Mouse (Mus musculus): ENCODE measurements around the gene Enox1. TPM values are rescaled to one million over a fixed set of nuclear protein-coding genes. Genes with fewer than 3 reads are reported as not detected.

The Enox1 gene
- total and polyA plus RNA-seq, 2 experiments from 2014 or later: 29.1 to 42.7 TPM

- Histone ChIP-seq H3K27me3 (ENCODE audit: insufficient read depth, low read length) (no peaks in the 10 kb centered on the region), H3K9me3 (ENCODE audit: low read length) (no peaks in the 10 kb centered on the region), H3K4me2 (ENCODE audit: low read depth, low read length) (no peak overlapping the region), H3K9ac (replicated peaks; ENCODE audit: low read length) (no peak overlapping the region), H3K27ac (no peak overlapping the region), H3K36me3 (ENCODE audit: insufficient read depth, low read length) (no peaks in the 10 kb centered on the region), H3K4me1 (ENCODE audit: insufficient read depth, low read length) (no peaks in the 10 kb centered on the region), H3K4me3 (ENCODE audit: low read length) (no peak overlapping the region)
- DNase-seq (ENCODE audit: low spot score) (no peak), ATAC-seq (no peak)
- WGBS: 93% methylated on average over 9 of the region's 9 CpGs
- TF ChIP-seq CTCF (IDR thresholded peaks at IDR 0.05; ENCODE audit: low read depth): no peak
Observed at GRCm38 (mm10) chr14:77410354-77410753, 253.8 kb downstream of the Enox1 start.

DNA sequence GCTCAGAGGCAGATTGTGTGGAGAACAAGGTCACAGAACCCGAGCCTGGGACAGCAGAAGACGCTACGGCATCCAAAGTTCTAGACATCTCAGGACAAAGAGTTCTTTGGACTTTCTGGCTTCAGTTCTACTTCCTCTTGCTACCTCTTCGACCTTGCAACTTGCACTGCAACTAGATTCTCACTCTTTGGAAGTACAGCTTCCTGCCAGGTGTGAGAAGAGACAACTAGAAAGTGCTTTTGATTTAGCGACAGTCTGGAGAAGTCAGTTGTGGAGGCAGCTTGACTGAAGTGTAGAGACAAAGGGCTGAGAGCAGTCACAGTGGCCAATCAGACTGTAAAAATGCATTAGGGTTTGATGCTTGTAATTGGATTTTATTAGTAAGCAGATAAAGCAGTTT, 256.5 kb downstream of the Enox1 start:
- Histone ChIP-seq H3K9me3 (ENCODE audit: low read length) (no peaks in the 10 kb centered on the region), H3K36me3 (ENCODE audit: insufficient read depth, low read length) (no peaks in the 10 kb centered on the region), H3K9ac (replicated peaks; ENCODE audit: low read length) (no peak overlapping the region), H3K27ac (no peak overlapping the region), H3K27me3 (ENCODE audit: insufficient read depth, low read length) (no peaks in the 10 kb centered on the region), H3K4me1 (ENCODE audit: insufficient read depth, low read length) (no peaks in the 10 kb centered on the region), H3K4me2 (ENCODE audit: low read depth, low read length) (no peak overlapping the region), H3K4me3 (ENCODE audit: low read length) (no peak overlapping the region)
- 81% methylated on average over 5 of the region's 5 CpGs for WGBS
- TF ChIP-seq CTCF (IDR thresholded peaks at IDR 0.05; ENCODE audit: low read depth): no peak
- DNase-seq (ENCODE audit: low spot score): no peak
- ATAC-seq: no peak

DNA sequence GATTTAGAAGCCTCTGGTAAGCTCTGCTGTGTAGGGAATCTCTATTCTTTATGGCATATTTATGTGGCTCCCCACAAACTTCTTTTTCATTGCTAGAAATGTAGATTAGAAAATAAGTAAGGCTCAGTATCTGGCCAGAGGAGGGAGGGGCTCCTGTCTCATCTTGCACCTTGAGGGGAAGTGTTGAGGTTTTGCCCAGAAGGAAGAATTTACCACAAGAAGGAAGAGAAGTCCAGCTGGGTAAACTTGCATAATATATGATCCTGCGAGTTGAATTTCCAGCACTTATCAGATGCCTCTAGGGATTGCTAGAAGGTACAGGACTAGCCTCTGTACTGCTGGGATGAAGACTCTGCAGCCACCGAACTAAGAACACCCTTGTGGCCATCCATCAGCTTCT, 259.8 kb downstream of the Enox1 start:
- Histone ChIP-seq H3K9me3 (ENCODE audit: low read length) (no peaks in the 10 kb centered on the region), H3K4me2 (ENCODE audit: low read depth, low read length) (no peak overlapping the region), H3K9ac (replicated peaks; ENCODE audit: low read length) (no peak overlapping the region), H3K27ac (no peak overlapping the region), H3K4me1 (ENCODE audit: insufficient read depth, low read length) (peaks cover 1% of the 10 kb centered on the region; the same call in 1 of the 2 replicates), H3K36me3 (ENCODE audit: insufficient read depth, low read length) (no peaks in the 10 kb centered on the region), H3K4me3 (ENCODE audit: low read length) (no peak overlapping the region), H3K27me3 (ENCODE audit: insufficient read depth, low read length) (no peaks in the 10 kb centered on the region)
- ATAC-seq: no peak
- no peak for DNase-seq (ENCODE audit: low spot score)
- no peak for TF ChIP-seq CTCF (IDR thresholded peaks at IDR 0.05; ENCODE audit: low read depth)
- 76% methylated on average over 2 of the region's 2 CpGs for WGBS

DNA sequence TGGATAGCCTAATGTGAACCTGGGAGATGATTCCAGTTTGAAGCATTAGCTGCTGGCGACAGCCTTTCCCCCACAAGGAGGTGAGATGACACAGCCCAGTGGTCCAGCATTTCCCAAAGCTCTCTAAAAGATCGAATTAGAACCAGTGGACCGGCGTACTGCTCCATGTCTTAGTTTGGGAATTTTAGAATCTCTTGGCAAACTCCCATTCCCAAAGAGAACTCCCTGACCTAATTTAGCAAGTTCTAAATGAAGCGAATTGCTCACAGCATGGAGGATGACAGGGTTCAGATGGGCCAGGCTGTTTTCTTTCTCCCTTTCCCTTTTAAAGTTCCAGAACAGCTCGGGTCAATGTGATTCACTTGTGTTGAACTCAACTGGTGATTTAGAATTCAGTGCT, 264.5 kb downstream of the Enox1 start:
- 42% methylated on average over 6 of the region's 6 CpGs for WGBS
- H3K4me3 ChIP-seq (ENCODE audit: low read length): no peak overlapping the region
- peaks cover 4% of the 10 kb centered on the region; the same call in 1 of the 2 replicates for H3K4me1 ChIP-seq (ENCODE audit: insufficient read depth, low read length)
- no peak overlapping the region for H3K27ac ChIP-seq
- no peak for TF ChIP-seq CTCF (IDR thresholded peaks at IDR 0.05; ENCODE audit: low read depth)
- no peaks in the 10 kb centered on the region for H3K36me3 ChIP-seq (ENCODE audit: insufficient read depth, low read length)
- ATAC-seq (no peak), DNase-seq (ENCODE audit: low spot score) (no peak)
- H3K9me3 ChIP-seq (ENCODE audit: low read length): no peaks in the 10 kb centered on the region
- H3K9ac ChIP-seq (replicated peaks; ENCODE audit: low read length): no peak overlapping the region
- no peak overlapping the region for H3K4me2 ChIP-seq (ENCODE audit: low read depth, low read length)
- H3K27me3 ChIP-seq (ENCODE audit: insufficient read depth, low read length): no peaks in the 10 kb centered on the region

GRCm38 (mm10) chr14:77423194-77423593, 266.6 kb downstream of the Enox1 start:
- Histone ChIP-seq H3K4me2 (ENCODE audit: low read depth, low read length) (no peak overlapping the region), H3K27me3 (ENCODE audit: insufficient read depth, low read length) (no peaks in the 10 kb centered on the region), H3K36me3 (ENCODE audit: insufficient read depth, low read length) (no peaks in the 10 kb centered on the region), H3K27ac (no peak overlapping the region), H3K4me1 (ENCODE audit: insufficient read depth, low read length) (peaks cover 4% of the 10 kb centered on the region; the same call in 1 of the 2 replicates), H3K4me3 (ENCODE audit: low read length) (no peak overlapping the region), H3K9ac (replicated peaks; ENCODE audit: low read length) (no peak overlapping the region), H3K9me3 (ENCODE audit: low read length) (no peaks in the 10 kb centered on the region)
- no peak for ATAC-seq
- DNase-seq (ENCODE audit: low spot score): no peak
- TF ChIP-seq CTCF (IDR thresholded peaks at IDR 0.05; ENCODE audit: low read depth): no peak
- 82% methylated on average over 9 of the region's 9 CpGs for WGBS

GRCm38 (mm10) chr14:77439426-77439825, 282.9 kb downstream of the Enox1 start:
- ATAC-seq: no peak
- H3K4me2 ChIP-seq (ENCODE audit: low read depth, low read length): no peak overlapping the region

GRCm38 (mm10) chr14:77440805-77441204, 284.2 kb downstream of the Enox1 start:
- ATAC-seq (peak; percentile 55; the same call in 1 of the 2 replicates), DNase-seq (ENCODE audit: low spot score) (peak; percentile 48)
- Histone ChIP-seq H3K36me3 (ENCODE audit: insufficient read depth, low read length) (no peaks in the 10 kb centered on the region), H3K4me3 (ENCODE audit: low read length) (no peak overlapping the region), H3K9me3 (ENCODE audit: low read length) (no peaks in the 10 kb centered on the region), H3K4me2 (ENCODE audit: low read depth, low read length) (no peak overlapping the region), H3K27me3 (ENCODE audit: insufficient read depth, low read length) (no peaks in the 10 kb centered on the region), H3K4me1 (ENCODE audit: insufficient read depth, low read length) (no peaks in the 10 kb centered on the region), H3K27ac (peak overlapping the region; percentile 5; the same call in 1 of the 2 replicates), H3K9ac (replicated peaks; ENCODE audit: low read length) (no peak overlapping the region)
- TF ChIP-seq CTCF (IDR thresholded peaks at IDR 0.05; ENCODE audit: low read depth): no peak
- 61% methylated on average over 7 of the region's 7 CpGs for WGBS

More at GRCm38 (mm10) chr14:77439426-77439825, 282.9 kb downstream of the Enox1 start:
- Histone ChIP-seq H3K9ac (replicated peaks; ENCODE audit: low read length) (no peak overlapping the region), H3K9me3 (ENCODE audit: low read length) (no peaks in the 10 kb centered on the region), H3K4me1 (ENCODE audit: insufficient read depth, low read length) (no peaks in the 10 kb centered on the region), H3K27ac (no peak overlapping the region), H3K36me3 (ENCODE audit: insufficient read depth, low read length) (no peaks in the 10 kb centered on the region), H3K4me3 (ENCODE audit: low read length) (no peak overlapping the region), H3K27me3 (ENCODE audit: insufficient read depth, low read length) (no peaks in the 10 kb centered on the region)
- peak; percentile 43 for DNase-seq (ENCODE audit: low spot score)
- no peak for TF ChIP-seq CTCF (IDR thresholded peaks at IDR 0.05; ENCODE audit: low read depth)
- 53% methylated on average over 5 of the region's 5 CpGs for WGBS

All from hindbrain, postnatal 0 days (tissue).